Comparison of ENCODE assay signal across 8 mouse cellular contexts in the genomic region with DNA sequence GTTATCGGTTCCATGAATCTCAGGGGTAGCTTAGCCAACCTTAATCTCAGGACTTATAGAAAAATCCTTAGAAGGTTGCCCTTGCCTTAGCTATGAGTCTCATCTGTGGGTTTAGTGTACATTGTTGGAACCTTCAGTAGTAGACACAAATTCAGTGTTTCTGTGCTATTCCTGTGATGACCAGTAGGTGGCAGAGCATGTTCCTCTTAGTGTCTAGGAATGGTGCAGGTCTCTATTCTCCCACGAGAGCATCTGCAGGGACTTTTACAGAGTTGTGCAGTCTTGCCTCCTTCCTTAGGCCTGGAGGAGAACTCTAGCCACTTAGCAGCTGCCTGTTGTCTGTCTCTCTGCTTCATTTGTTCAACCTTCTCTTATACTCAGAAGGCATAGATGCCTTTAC.
DNase-seq lines count a peak whose midpoint lies in the region; ATAC-seq and TF ChIP-seq lines count a peak whose summit lies in the region.

No protein-coding gene starts in this region.

- peaks cover 3% of the 10 kb centered on the region; the same call in 1 of the 2 replicates for H3K9me3 ChIP-seq in liver, embryonic 11.5 days (ENCODE audit: control insufficient read depth, low read length)
- H3K9me3 ChIP-seq in forebrain, postnatal 0 days (ENCODE audit: low read length) = no peaks in the 10 kb centered on the region
- H3K9me3 ChIP-seq in limb, embryonic 11.5 days (ENCODE audit: control insufficient read depth, low read length) = no peaks in the 10 kb centered on the region
- H3K9me3 ChIP-seq in stomach, embryonic 15.5 days = no peaks in the 10 kb centered on the region

- no peak overlapping the region for H3K4me2 ChIP-seq in liver, embryonic 11.5 days
- no peak overlapping the region for H3K4me2 ChIP-seq in forebrain, postnatal 0 days (ENCODE audit: low read depth)
- no peak overlapping the region for H3K4me2 ChIP-seq in limb, embryonic 11.5 days (ENCODE audit: low read depth, severe bottlenecking)
- H3K4me2 ChIP-seq in stomach, embryonic 15.5 days = no peak overlapping the region

- H3K79me2 ChIP-seq in liver, adult 2 months (ENCODE audit: control insufficient read depth, insufficient read depth, low read length) = peaks cover 4% of the 10 kb centered on the region; the same call in 1 of the 2 replicates

- H3K27ac ChIP-seq in liver, adult 2 months (replicated peaks; ENCODE audit: insufficient read depth, low read depth, low read length) = peak overlapping the region; percentile 67
- H3K27ac ChIP-seq in liver, embryonic 11.5 days (ENCODE audit: low read depth, low read length) = no peak overlapping the region
- H3K27ac ChIP-seq in forebrain, postnatal 0 days (ENCODE audit: low read depth, low read length) = no peak overlapping the region
- no peak overlapping the region for H3K27ac ChIP-seq in limb, embryonic 11.5 days (replicated peaks; ENCODE audit: low read depth, low read length)
- H3K27ac ChIP-seq in stomach, embryonic 15.5 days = no peak overlapping the region

- no peak for TF ChIP-seq POLR2A in liver, adult 2 months (IDR thresholded peaks at IDR 0.05; ENCODE audit: extremely low read depth, insufficient read depth, low read length)

- DNase-seq in liver, adult 2 months (ENCODE audit: extremely low read depth, low read depth, low spot score) = peak; percentile 77
- DNase-seq in liver, embryonic 11.5 days (ENCODE audit: low spot score) = no peak
- peak; percentile 86 for DNase-seq in forebrain, postnatal 0 days
- peak; percentile 30 to 62 for DNase-seq in kidney, adult 8-10 months
- DNase-seq in limb, embryonic 11.5 days (ENCODE audit: low spot score) = peak; percentile 76

- peak overlapping the region; percentile 54 for H3K9ac ChIP-seq in liver, adult 2 months (ENCODE audit: low read depth, low read length)
- no peak overlapping the region for H3K9ac ChIP-seq in liver, embryonic 11.5 days (ENCODE audit: low read depth, low read length)
- H3K9ac ChIP-seq in forebrain, postnatal 0 days = no peak overlapping the region
- no peak overlapping the region for H3K9ac ChIP-seq in limb, embryonic 11.5 days (ENCODE audit: low read length)
- H3K9ac ChIP-seq in stomach, embryonic 15.5 days = no peak overlapping the region

- peak; percentile 63 for TF ChIP-seq CTCF in liver, adult 2 months (IDR thresholded peaks at IDR 0.05; ENCODE audit: low read depth, low read length)
- TF ChIP-seq CTCF in forebrain, postnatal 0 days (IDR thresholded peaks at IDR 0.05; ENCODE audit: low read depth) = peak; percentile 93

- H3K4me1 ChIP-seq in liver, adult 2 months (ENCODE audit: control insufficient read depth, insufficient read depth, low read length) = peaks cover 18% of the 10 kb centered on the region
- H3K4me1 ChIP-seq in liver, embryonic 11.5 days (replicated peaks; ENCODE audit: control insufficient read depth, insufficient read depth, low read length) = no peaks in the 10 kb centered on the region
- no peaks in the 10 kb centered on the region for H3K4me1 ChIP-seq in forebrain, postnatal 0 days (ENCODE audit: insufficient read depth)
- no peaks in the 10 kb centered on the region for H3K4me1 ChIP-seq in limb, embryonic 11.5 days (ENCODE audit: control insufficient read depth, insufficient read depth, low read length)
- peaks cover 10% of the 10 kb centered on the region for H3K4me1 ChIP-seq in stomach, embryonic 15.5 days

- 0 out of 2 replicates have a peak overlapping the region, but pooled peaks have one; percentile 37 for H3K4me3 ChIP-seq in liver, adult 2 months (ENCODE audit: insufficient read depth, low read depth, low read length)
- no peak overlapping the region for H3K4me3 ChIP-seq in liver, embryonic 11.5 days (ENCODE audit: low read depth, low read length)
- H3K4me3 ChIP-seq in forebrain, postnatal 0 days (ENCODE audit: low read depth, low read length) = no peak overlapping the region
- no peak overlapping the region for H3K4me3 ChIP-seq in limb, embryonic 11.5 days (ENCODE audit: low read depth, low read length)
- H3K4me3 ChIP-seq in stomach, embryonic 15.5 days (replicated peaks) = no peak overlapping the region

- 30% methylated on average over 2 of the region's 2 CpGs for WGBS in liver, adult 2 months
- 37% methylated on average over 2 of the region's 2 CpGs for WGBS in liver, embryonic 11.5 days
- WGBS in forebrain, postnatal 0 days = 42% methylated on average over 2 of the region's 2 CpGs
- 33% methylated on average over 2 of the region's 2 CpGs for WGBS in limb, embryonic 11.5 days
- WGBS in stomach, embryonic 15.5 days = 36% methylated on average over 2 of the region's 2 CpGs

- no peak for ATAC-seq in liver, embryonic 11.5 days (replicated peaks; ENCODE audit: low FRiP score)
- peak; percentile 34; the same call in 1 of the 2 replicates for ATAC-seq in cerebellum, adult (ENCODE audit: insufficient number of reproducible peaks, low FRiP score, low TSS enrichment)
- ATAC-seq in forebrain, postnatal 0 days = peak; percentile 65
- ATAC-seq in limb, embryonic 11.5 days (ENCODE audit: insufficient number of reproducible peaks, low FRiP score, low TSS enrichment, low read depth) = 0 out of 2 replicates have a peak, but pooled peaks have one; percentile 32
- peak; percentile 62; the same call in 1 of the 2 replicates for ATAC-seq in monocyte, adult 5-6 weeks (replicated peaks; ENCODE audit: insufficient number of reproducible peaks, low FRiP score, low TSS enrichment, poor library complexity, severe bottlenecking)
- peak; percentile 30; the same call in 1 of the 2 replicates for ATAC-seq in stomach, embryonic 15.5 days (ENCODE audit: insufficient read depth, low FRiP score, low read depth)

- no peaks in the 10 kb centered on the region for H3K36me3 ChIP-seq in liver, adult 2 months (ENCODE audit: control insufficient read depth, insufficient read depth, low read length)
- H3K36me3 ChIP-seq in liver, embryonic 11.5 days (ENCODE audit: control insufficient read depth, insufficient read depth, low read length) = no peaks in the 10 kb centered on the region
- H3K36me3 ChIP-seq in forebrain, postnatal 0 days (ENCODE audit: insufficient read depth) = no peaks in the 10 kb centered on the region; the same call in 1 of the 2 replicates
- H3K36me3 ChIP-seq in limb, embryonic 11.5 days (ENCODE audit: control insufficient read depth, insufficient read depth, low read length) = no peaks in the 10 kb centered on the region
- no peaks in the 10 kb centered on the region for H3K36me3 ChIP-seq in stomach, embryonic 15.5 days

- H3K27me3 ChIP-seq in liver, adult 2 months (ENCODE audit: control insufficient read depth, insufficient read depth, low read length) = no peaks in the 10 kb centered on the region
- H3K27me3 ChIP-seq in liver, embryonic 11.5 days (replicated peaks; ENCODE audit: control insufficient read depth, insufficient read depth, low read length) = no peaks in the 10 kb centered on the region
- no peaks in the 10 kb centered on the region for H3K27me3 ChIP-seq in forebrain, postnatal 0 days (ENCODE audit: insufficient read depth, low read length)
- no peaks in the 10 kb centered on the region for H3K27me3 ChIP-seq in limb, embryonic 11.5 days (ENCODE audit: control insufficient read depth, insufficient read depth, low read length)
- no peaks in the 10 kb centered on the region for H3K27me3 ChIP-seq in stomach, embryonic 15.5 days (replicated peaks)
